Mouse (Mus musculus) cortical plate, adult 2 months (tissue): ENCODE measurements around the gene Dagla. TPM values are rescaled to one million over a fixed set of nuclear protein-coding genes. Genes with fewer than 3 reads are reported as not detected.
A peak's percentile ranks its signal among the peaks of the same experiment; 100 is the strongest.

Experiments used
- H3K27ac ChIP-seq: fragments of 200-500 bp; 2 replicates; pipeline ENCODE4 v1.5.1; 2012; ENCODE audit warnings: low read length, control low read depth, inconsistent platforms; ENCODE audit not compliant: insufficient read depth
- H3K4me1 ChIP-seq: fragments of 200-500 bp; 2 replicates; pipeline ENCODE4 v1.6.1; 2011; ENCODE audit warnings: low read length; ENCODE audit not compliant: control insufficient read depth, insufficient read depth
- H3K4me3 ChIP-seq: fragments of 200-500 bp; 2 replicates; pipeline ENCODE4 v1.5.1; 2011; ENCODE audit warnings: mild to moderate bottlenecking, low read length, control low read depth; ENCODE audit not compliant: insufficient read depth
- CTCF ChIP-seq: fragments of 200-500 bp; IDR thresholded peaks from 2 replicates; pipeline ENCODE4 v1.5.1; 2011; ENCODE audit warnings: mild to moderate bottlenecking, control low read depth, low read length; ENCODE audit not compliant: insufficient read depth; ENCODE audit errors: extremely low read depth
- POLR2A ChIP-seq: fragments of 200-500 bp; IDR thresholded peaks from 2 replicates; pipeline ENCODE4 v1.6.1; 2011; ENCODE audit warnings: mild to moderate bottlenecking, low read length, control low read depth; ENCODE audit not compliant: insufficient read depth; ENCODE audit errors: extremely low read depth
- polyA plus RNA-seq: library from polyadenylated mRNA; depleted of rRNA; stranded (reverse); fragments of >200 nt; gene quantifications from 2 replicates; pipeline ENCODE4 v1.2.3, GENCODE M21; 2012

The Dagla gene
- polyA plus RNA-seq, 1 experiment: 69.9 TPM

DNA sequence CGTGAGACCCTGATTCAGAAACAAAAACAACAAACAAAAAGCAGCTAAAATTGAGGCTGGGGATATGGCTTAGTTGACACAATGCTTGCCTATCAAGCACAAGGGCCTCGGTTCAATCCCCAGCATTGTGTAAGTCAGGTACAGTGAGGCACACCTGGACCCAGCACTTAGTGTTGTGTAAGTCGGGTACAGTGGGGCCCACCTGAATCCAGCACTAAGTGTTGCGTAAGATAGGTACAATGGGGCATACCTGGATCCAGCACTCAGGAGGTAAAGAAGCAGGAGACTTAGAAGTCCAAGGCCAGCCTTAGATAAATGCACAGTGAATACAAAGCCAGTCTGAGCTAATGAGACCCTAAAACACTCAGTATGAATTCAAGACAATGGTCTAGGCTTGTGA, 34.0 kb upstream of the Dagla start:
- Histone ChIP-seq H3K4me1 (peaks cover 9% of the 10 kb centered on the region; the same call in 1 of the 2 replicates), H3K27ac (no peak overlapping the region), H3K4me3 (no peak overlapping the region)
- no peak for TF ChIP-seq CTCF
- no peak for TF ChIP-seq POLR2A

DNA sequence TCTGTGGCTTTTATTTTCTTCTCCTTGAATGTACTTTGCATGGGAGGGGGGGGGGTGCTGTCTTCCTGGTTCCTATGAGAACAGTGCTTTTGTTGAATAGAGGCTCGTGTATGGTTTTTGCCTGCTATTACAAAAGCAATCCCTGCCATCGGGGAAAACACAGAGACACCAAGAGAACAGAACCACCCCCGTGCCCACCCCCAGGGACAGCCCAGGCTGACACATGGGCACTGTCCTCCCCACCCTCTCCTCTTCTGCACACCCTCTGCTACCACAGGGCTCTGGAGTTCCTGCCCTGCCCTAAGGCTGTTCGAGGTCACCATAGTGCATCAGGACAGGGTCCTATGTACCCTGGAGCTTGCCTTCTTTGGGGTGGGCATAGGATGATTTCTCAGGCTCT, 29.8 kb upstream of the Dagla start:
- Histone ChIP-seq H3K4me3 (no peak overlapping the region), H3K4me1 (peaks cover 4% of the 10 kb centered on the region; the same call in 1 of the 2 replicates), H3K27ac (no peak overlapping the region)
- TF ChIP-seq POLR2A (no peak), CTCF (no peak)

DNA sequence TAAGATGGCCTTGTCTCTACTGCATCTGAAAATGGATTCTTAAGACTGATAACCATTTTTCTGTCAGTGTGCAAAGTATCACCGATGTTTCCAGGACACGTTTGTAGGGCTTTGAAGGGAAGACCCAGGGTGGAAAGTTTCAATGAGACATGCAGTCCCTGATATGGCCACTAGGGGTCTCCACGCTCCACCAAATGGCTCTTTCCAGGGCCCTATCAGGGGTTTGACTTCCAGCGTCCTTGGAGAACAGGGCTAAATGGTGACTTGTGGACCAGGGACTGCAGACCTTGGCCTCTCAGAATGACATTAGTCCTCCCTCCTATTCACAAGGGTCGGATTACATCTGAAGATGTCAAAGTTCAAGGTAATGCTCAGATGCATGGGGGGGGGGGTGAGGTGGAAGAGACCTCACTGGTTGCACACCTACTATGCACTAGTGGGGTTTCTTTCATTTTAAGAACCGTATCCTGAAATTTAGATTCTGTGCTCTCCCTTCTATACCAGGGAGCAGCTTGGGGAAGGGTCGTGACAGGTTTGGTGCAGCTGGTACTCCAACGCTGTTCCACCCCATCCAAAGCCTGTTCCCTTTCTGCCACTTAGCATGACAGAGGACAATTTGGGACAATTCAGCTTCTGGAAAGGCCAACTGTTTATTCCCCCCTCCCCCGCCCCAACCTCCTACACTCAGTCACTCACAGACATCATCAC, 29.0 kb upstream of the Dagla start:
- Histone ChIP-seq H3K27ac (no peak overlapping the region), H3K4me1 (peaks cover 4% of the 10 kb centered on the region; the same call in 1 of the 2 replicates)
- no peak for TF ChIP-seq POLR2A
- peak; percentile 94 for TF ChIP-seq CTCF

DNA sequence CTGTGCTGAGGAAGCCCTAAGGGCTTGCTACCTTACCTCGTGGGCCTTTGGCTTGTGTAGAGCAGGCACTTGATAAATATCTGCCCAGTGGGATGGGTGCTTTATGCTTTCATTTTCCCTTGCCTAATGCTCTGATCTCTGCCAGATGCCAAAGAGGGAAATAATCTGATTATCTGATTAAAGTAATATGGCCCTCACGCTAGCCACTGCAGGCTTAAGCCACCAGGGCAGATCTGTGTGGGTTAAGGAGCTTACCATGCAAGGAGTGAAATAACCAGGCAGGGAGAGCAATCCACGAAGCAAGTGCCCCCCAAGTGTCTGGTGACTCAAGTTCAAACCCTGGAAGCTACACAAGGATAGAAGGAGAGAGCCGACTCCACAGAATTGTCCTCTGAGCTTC, 27.0 kb upstream of the Dagla start:
- H3K4me3 ChIP-seq: no peak overlapping the region
- H3K27ac ChIP-seq: no peak overlapping the region
- peaks cover 4% of the 10 kb centered on the region; the same call in 1 of the 2 replicates for H3K4me1 ChIP-seq
- TF ChIP-seq CTCF: no peak
- TF ChIP-seq POLR2A: no peak

More for the DNA sequence above, 29.0 kb upstream of the Dagla start:
- no peak overlapping the region for H3K4me3 ChIP-seq

DNA sequence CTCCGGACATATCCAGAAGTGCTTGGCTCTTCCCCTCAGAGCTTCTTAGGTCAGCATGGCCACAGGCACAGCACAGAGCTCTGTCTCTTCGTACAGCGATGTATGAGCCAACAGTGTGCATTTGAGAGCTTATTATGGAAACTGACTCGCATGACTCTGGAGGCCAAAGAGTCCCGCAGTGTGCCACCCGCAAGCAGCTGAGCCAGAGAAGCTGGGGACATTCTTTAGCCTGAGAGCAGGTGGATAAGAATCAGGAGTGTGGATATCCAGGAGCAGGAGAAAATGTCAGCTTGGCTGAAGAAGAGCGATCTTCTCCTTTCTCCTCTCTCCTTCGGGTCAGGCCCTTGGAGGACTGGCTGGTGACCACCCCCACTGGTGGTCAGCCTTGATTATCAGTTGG, 24.4 kb upstream of the Dagla start:
- TF ChIP-seq CTCF: no peak
- no peak for TF ChIP-seq POLR2A
- Histone ChIP-seq H3K27ac (no peak overlapping the region), H3K4me3 (no peak overlapping the region), H3K4me1 (no peaks in the 10 kb centered on the region)

DNA sequence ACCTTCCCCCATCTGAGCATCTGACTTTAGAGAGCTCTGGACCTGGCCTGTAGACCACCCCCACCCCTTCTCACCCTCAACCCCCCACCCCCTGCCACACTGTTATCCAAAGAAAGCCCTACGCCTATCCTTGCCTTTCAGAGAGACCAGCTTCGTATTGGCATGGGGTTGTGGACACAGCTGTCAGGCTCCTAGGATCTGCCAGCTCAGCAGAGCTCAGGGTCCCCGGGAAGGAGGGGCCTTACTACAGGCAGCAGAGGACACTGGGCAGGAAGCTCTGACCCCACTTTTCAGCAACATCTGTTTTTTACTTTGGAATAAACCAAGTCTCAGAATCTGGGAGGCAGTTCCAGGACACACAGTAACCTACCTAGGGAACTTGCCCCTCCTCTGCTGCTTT, 21.9 kb upstream of the Dagla start:
- no peak for TF ChIP-seq CTCF
- no peak for TF ChIP-seq POLR2A
- Histone ChIP-seq H3K27ac (no peak overlapping the region), H3K4me3 (no peak overlapping the region), H3K4me1 (no peaks in the 10 kb centered on the region)

DNA sequence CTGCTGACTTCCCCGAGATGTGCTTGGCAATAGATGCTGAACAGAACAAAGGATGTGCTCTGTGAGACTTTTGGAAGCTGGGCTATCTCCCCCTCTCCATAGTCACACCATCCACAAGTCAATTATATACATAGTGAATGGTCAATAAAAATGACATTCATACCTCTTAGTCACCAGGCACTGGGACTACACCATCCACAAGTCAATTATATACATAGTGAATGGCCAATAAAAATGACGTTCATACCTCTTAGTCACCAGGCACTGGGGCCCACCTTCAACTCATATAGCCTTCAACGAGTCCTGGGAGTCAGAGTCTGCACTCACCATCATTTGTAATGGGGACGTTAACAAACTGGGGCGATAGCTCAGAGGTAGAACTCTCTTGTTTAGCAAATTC, 19.2 kb upstream of the Dagla start:
- TF ChIP-seq POLR2A: no peak
- no peak for TF ChIP-seq CTCF
- Histone ChIP-seq H3K4me3 (no peak overlapping the region), H3K4me1 (no peaks in the 10 kb centered on the region), H3K27ac (no peak overlapping the region)

DNA sequence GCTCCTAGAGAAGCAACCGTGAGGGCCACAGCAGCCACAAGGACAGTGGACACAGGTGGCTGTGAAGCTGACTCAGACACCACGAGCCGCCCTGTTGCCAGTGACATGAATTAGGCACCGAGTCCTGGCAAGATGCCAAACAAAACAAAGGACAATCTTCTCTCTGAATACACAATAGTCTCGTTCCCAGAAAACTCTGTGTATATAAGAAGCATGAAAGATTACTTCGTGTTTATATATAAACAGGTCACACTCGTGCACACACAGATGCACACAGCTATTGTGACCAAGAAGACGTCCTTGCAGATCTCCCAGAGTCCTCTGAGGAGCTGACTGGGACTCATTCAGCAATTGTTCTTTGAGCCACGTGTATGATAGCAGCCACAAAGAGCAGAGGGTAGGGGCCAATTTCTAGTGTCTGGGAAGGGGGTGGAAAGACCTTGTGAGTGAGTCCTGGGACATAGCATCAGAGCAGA, 18.7 kb upstream of the Dagla start:
- Histone ChIP-seq H3K4me3 (no peak overlapping the region), H3K27ac (no peak overlapping the region), H3K4me1 (no peaks in the 10 kb centered on the region)
- TF ChIP-seq POLR2A (no peak), CTCF (no peak)

DNA sequence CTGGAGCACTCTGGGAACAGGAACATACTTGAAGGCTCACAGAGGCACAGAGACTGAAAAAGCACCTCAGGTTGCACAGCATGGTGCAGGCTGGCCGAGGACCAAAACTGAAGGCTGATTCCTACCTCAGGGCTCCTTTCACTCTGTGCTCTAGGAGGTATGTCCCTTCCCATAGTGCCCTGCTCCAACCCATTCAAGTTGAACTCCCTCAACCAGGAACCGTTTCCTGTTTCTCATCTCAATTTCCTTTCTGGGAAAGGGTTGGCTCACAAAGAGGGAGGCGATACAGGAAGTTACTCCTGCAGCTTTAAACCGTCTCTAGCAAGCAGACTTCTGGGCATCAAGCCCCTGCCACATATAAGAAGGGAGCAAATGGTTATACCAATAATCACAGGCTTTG, 13.1 kb upstream of the Dagla start:
- H3K4me3 ChIP-seq: no peak overlapping the region
- TF ChIP-seq POLR2A (no peak), CTCF (no peak)
- H3K27ac ChIP-seq: no peak overlapping the region
- no peaks in the 10 kb centered on the region for H3K4me1 ChIP-seq

DNA sequence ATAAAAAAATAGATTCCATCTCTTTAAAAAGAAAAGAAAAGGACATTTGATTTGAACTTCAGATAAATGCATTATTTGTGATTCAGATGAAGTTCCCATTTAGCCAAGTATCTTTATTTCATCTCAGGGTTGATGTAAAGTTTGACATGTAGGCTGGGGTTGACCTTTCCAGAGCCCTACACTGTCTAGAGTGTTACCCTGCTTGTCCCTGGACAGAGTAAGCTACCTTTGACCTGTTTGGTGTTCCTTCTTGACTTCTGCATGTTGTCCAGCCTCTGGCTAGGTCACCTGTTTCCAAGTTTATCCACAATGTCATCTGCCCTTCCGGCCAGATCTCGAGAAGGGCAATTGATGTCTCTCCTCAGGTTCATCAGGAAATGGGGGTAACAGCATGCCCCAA, 12.7 kb upstream of the Dagla start:
- Histone ChIP-seq H3K27ac (no peak overlapping the region), H3K4me3 (no peak overlapping the region), H3K4me1 (no peaks in the 10 kb centered on the region)
- TF ChIP-seq CTCF: no peak
- no peak for TF ChIP-seq POLR2A

DNA sequence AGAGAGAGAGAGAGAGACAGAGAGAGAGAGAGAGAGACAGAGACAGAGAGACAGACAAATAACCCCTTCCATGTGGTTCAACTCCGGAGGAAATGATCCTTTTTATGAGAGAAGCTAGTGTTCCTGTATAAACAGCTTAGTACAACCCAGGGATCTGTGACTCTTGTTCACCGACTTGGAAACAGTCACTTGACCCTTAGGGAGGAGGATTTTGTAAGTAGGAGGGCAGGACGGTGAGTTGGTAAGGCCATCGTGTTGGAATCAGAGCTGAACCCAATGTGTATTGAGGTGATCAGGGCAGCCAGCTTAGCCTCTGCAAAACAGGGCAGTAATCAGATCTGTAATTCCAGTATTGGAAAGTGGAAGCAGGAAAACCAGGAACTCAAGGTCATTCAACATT, 12.3 kb upstream of the Dagla start:
- no peaks in the 10 kb centered on the region for H3K4me1 ChIP-seq
- H3K4me3 ChIP-seq: no peak overlapping the region
- no peak for TF ChIP-seq POLR2A
- TF ChIP-seq CTCF: no peak
- H3K27ac ChIP-seq: no peak overlapping the region
